Mouse (Mus musculus): Measurements from ENCODE around the gene Ttyh1. TPM values are rescaled to one million over a fixed set of nuclear protein-coding genes. Genes with fewer than 3 reads are reported as not detected.
A peak's percentile ranks its signal among the peaks of the same experiment; 100 is the strongest.

Ttyh1 gene
- polyA plus RNA-seq, 1 experiment from 2014 or later = 0.83 TPM

DNA sequence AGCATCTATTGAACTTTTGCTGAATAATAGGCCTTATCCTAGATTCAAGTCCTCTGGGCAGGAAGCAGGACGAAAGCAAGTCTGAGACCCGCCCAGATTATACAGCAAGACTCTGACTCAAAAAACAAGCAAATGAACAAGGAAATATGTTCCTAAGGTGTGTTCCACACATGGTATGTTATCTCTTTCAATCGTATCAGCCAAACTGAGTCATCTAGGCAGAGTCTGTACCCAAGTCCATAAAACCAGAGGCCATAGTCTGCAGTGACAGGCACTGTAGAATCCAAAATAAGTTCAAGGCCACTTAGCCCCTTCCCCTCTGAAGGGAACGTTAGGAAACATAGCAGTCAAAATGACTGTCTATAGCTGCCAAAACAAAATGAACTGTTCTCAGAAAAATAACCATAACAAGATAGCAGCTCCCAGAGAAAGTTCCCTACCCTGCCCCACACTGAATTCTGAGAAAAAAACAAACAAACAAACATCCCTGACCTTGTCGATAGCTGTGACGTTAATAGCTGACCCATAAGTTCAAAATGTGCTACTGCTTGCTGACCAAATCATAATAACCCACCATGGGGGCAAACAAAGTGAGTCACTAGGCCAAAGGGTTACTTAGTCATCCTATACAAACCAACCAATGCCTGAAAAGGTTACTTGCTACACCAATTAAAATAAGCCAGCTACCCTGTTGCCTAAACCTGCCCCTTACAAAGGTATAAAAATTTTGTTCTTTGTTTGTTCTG lies 51.2 kb downstream of the Ttyh1 start:
- Histone ChIP-seq H3K27ac (no peak overlapping the region), H3K36me3 (no peaks in the 10 kb centered on the region), H3K4me1 (no peaks in the 10 kb centered on the region), H3K9me3 (no peaks in the 10 kb centered on the region), H3K27me3 (ENCODE audit: insufficient read depth, poor library complexity, severe bottlenecking) (no peaks in the 10 kb centered on the region), H3K4me3 (no peak overlapping the region)
- WGBS = 73% methylated on average over 6 of the region's 6 CpGs
- no peak for DNase-seq (ENCODE audit: low spot score)

DNA sequence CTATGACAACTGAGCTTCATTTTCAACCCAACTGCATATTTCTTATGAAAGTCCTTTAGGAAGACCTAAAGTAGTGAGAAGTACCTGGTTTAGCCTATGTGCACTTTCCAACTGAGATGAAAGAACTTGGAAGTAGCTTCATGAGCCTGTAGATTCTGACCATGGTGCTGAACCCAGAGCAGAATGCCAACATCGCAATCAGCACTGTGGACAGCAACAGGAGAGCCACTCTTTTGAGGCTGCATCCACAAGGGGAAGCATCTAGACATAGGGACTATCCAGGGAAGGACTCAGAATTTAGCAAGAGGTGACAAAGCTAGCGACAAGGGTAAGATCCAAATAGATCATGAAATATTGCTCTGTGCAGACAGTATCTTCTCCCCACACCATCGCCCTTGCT lies 59.2 kb downstream of the Ttyh1 start:
- Histone ChIP-seq H3K9me3 (no peaks in the 10 kb centered on the region), H3K27me3 (ENCODE audit: insufficient read depth, poor library complexity, severe bottlenecking) (no peaks in the 10 kb centered on the region), H3K4me1 (no peaks in the 10 kb centered on the region), H3K27ac (no peak overlapping the region), H3K36me3 (no peaks in the 10 kb centered on the region), H3K4me3 (no peak overlapping the region)
- peak; percentile 76 for DNase-seq (ENCODE audit: low spot score)
- WGBS = 38% methylated on average over 3 of the region's 3 CpGs

Other genes with a start within 250 kb of the Ttyh1 start
- not detected in 2 replicates for gene Gm14548, start 221.3 kb upstream of the Ttyh1 start, polyA plus RNA-seq (2016; fragmentation: Nextera tagmentation; extraction: Ambion mirVana)
- not detected in 2 replicates for gene Lilra6, start 203.9 kb upstream of the Ttyh1 start, polyA plus RNA-seq (2016; fragmentation: Nextera tagmentation; extraction: Ambion mirVana)
- gene Lair1, start 56.2 kb upstream of the Ttyh1 start, polyA plus RNA-seq (2016; fragmentation: Nextera tagmentation; extraction: Ambion mirVana) = 0.15 and 0.21 TPM in 2 replicates
- 72.6 and 75.1 TPM in 2 replicates for gene Leng8, start 17.6 kb downstream of the Ttyh1 start, polyA plus RNA-seq (2016; fragmentation: Nextera tagmentation; extraction: Ambion mirVana)
- 1.8 and 2.2 TPM in 2 replicates for gene Leng9, start 31.0 kb downstream of the Ttyh1 start, polyA plus RNA-seq (2016; fragmentation: Nextera tagmentation; extraction: Ambion mirVana)
- gene Cdc42ep5, start 45.5 kb downstream of the Ttyh1 start, polyA plus RNA-seq (2016; fragmentation: Nextera tagmentation; extraction: Ambion mirVana) = 27.4 and 35.7 TPM in 2 replicates
- gene Lilra5, start 118.3 kb downstream of the Ttyh1 start, polyA plus RNA-seq (2016; fragmentation: Nextera tagmentation; extraction: Ambion mirVana) = not detected in 2 replicates
- gene Ncr1, start 218.3 kb downstream of the Ttyh1 start, polyA plus RNA-seq (2016; fragmentation: Nextera tagmentation; extraction: Ambion mirVana) = not detected in 2 replicates